Mouse (Mus musculus) embryonic stem cell, embryonic (primary cell): ENCODE measurements at regions not wholly inside any gene's neighbourhood (a gene's known extent, or its start where the extent isn't known, plus 50 kb on each side); places are given as distances from the start of the nearest gene placed in this dataset.
"Not testable (repeated sequence)": the region's sequence is repeated elsewhere in the genome, so short reads cannot be mapped to it uniquely, and the experiment has no call there.

Source experiments
- CTCF ChIA-PET, 4 experiments: fragments of 300-600 bp in 2 of 4; fragments of 350-600 bp in 2 of 4; sonication (Branson Sonifier 250); formaldehyde crosslinking; loops; one replicate each; lab custom pipeline; 2022; ENCODE audit warnings: inconsistent platforms in 2 of 4; lab: Charles Lee
- POLR2A ChIA-PET, 4 experiments: fragments of 300-600 bp in 2 of 4; fragments of 350-600 bp in 2 of 4; sonication (Branson Sonifier 250); formaldehyde crosslinking; loops; one replicate each; lab custom pipeline; 2022; ENCODE audit warnings: antibody characterized with exemption in 4 of 4, inconsistent platforms in 1 of 4; lab: Charles Lee

GRCm38 (mm10) chr7:137618406-137619133, 181.2 kb downstream of the Glrx3 start:
- POLR2A ChIA-PET = no interaction called here
- CTCF ChIA-PET = no interaction called here

- ChIA-PET CTCF (interaction anchor here in 1 of 4 experiments (0.6 kb wide), 1 partner anchor 1557 kb away, joined by 3 read pairs; no protein-coding TSS in a partner anchor), POLR2A (no interaction called here)
These were observed 181.9 kb downstream of the Glrx3 start for GRCm38 (mm10) chr7:137619286-137619789.

- POLR2A ChIA-PET = no interaction called here
- CTCF ChIA-PET = no interaction called here
These were observed 190.9 kb downstream of the Glrx3 start for GRCm38 (mm10) chr7:137628266-137628665.

DNA sequence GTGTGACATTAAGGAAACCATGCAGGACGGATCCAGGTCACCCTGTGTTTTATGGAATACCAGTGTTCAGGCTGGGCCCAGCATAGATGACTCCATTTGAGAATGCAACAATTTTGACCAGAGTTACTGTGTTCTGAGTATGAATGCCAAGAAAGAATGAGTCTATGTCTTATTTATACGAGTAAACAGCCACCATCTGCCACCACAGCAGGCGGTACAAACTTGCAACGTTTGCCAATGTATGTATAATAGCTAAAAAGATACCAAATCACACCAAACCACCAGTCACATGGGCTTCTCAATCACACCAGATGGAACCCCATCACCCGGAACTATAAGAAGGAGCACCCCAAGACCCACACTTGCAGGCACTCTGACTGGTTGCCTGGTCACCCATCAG, 192.1 kb downstream of the Glrx3 start:
- CTCF ChIA-PET = no interaction called here

DNA sequence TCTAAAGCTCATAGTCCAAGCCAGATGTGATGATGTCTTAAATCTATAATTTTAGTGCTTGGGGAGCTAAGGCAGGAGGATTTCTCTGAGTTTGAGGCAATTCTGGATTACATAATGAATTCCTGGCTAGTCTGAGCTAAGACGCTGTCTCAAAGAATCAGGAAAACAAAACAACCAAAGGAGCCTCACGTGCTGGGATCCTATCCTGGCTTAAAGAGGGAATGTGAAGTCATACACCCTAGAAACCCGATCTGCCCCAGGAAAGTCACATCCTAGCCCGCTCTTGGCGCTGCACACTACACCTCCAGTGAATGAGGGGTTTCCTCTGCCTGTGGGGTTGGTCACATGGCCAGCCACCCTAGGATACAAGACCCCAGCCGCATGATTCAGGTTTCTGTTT, 211.2 kb downstream of the Glrx3 start:
- CTCF ChIA-PET = no interaction called here
- POLR2A ChIA-PET = no interaction called here

More for the DNA sequence above, 192.1 kb downstream of the Glrx3 start:
- POLR2A ChIA-PET = no interaction called here

DNA sequence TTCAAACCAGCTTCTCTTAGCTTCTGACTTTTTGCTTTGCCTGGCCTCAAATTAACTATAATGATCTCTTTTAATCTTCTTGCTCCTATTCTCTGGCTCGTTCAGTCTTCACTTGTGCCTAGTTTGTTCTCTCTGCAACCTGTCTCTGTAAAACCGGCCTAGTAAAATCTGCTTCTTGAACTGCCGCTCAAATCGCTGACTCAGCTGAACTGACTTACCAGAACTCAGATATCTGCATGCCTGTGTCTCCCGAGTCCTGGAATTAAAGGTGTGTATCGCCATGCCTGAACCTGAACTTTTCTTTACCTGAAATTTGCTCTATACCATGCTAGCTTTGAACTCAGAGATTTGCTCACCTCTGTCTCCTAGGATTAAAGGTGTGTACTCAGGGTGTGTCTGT, 212.2 kb downstream of the Glrx3 start:
- ChIA-PET CTCF (no interaction called here), POLR2A (interaction anchor here in 1 of 4 experiments (0.8 kb wide), 1 partner anchor 22 kb away, joined by 3 read pairs; no protein-coding TSS in a partner anchor)

- ChIA-PET CTCF (interaction anchor here in 1 of 4 experiments (1.5 kb wide), 1 partner anchor 51 kb away, joined by 4 read pairs; no protein-coding TSS in a partner anchor), POLR2A (no interaction called here)
These were observed 216.4 kb downstream of the Glrx3 start for GRCm38 (mm10) chr7:137653837-137654236.

GRCm38 (mm10) chr7:137667165-137667564, 229.8 kb downstream of the Glrx3 start:
- ChIA-PET CTCF (no interaction called here), POLR2A (no interaction called here)

GRCm38 (mm10) chr7:137671156-137671555, 233.7 kb downstream of the Glrx3 start:
- ChIA-PET CTCF (no interaction called here), POLR2A (interaction anchor here in 1 of 4 experiments (0.9 kb wide), 1 partner anchor 22 kb away, joined by 3 read pairs; no protein-coding TSS in a partner anchor)

GRCm38 (mm10) chr7:137674596-137674995, 237.2 kb downstream of the Glrx3 start:
- POLR2A ChIA-PET = no interaction called here
- CTCF ChIA-PET = no interaction called here

DNA sequence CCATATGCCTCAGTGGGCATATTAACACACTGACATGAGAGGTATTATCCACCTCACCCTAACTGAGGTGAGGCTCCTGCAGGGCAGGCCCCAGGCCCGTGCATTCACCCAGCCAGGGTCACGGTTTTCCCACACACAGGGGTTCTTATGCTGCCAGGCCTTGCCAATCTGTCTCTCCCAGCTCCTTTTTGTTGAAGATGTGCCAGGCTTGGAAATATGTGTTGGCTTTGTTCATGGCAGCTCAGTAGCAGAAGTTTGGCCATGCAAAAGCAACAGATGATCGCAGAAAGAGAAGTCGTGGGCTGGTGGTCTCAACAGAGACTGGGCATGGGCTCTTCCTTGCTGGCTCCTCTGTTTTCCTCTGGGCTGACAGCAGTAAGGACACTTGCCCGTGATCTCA, 238.0 kb downstream of the Glrx3 start:
- CTCF ChIA-PET = no interaction called here
- POLR2A ChIA-PET = no interaction called here

DNA sequence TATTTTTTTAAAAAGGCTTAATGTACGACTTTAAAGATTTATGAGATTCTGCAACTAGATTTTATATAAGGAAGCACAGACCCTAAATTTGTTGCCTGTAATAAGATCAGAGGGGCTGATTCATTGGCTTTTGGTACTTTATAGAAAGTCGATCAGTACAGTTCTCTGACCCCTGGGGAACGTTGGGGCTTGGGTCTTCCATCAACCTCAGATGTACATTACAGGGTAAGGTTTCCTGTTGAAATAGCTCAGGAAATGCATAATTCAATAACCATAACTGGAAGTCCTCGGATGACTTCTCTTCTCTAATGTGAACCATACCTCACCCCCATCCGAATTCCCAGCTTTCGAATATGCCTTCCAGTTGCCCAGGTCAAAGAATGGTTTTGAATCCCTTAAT, 247.4 kb downstream of the Glrx3 start:
- CTCF ChIA-PET = no interaction called here
- POLR2A ChIA-PET = no interaction called here

- POLR2A ChIA-PET = no interaction called here
- CTCF ChIA-PET = no interaction called here
These were observed 247.9 kb downstream of the Glrx3 start for GRCm38 (mm10) chr7:137685320-137685719.

DNA sequence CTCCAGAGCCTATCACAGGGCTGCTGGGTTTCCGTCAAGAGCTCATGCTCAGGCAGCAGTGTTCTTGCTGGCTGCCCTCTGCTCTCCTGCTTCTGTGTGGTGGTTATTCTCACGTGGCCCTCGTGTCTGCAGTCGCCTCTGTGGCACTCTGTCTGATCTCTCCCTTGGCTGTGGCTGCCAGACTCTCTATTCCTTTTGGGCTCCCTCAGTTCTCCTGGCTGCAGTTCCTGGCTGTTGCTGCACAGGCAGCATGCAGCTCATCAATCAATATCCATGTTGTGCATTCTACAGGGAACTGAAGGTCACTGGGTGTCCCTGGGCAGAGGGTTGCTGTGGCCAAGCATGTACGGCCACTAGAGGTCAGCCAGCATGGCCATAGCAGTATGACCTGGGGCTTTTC, 259.4 kb downstream of the Glrx3 start:
- ChIA-PET CTCF (no interaction called here), POLR2A (no interaction called here)

DNA sequence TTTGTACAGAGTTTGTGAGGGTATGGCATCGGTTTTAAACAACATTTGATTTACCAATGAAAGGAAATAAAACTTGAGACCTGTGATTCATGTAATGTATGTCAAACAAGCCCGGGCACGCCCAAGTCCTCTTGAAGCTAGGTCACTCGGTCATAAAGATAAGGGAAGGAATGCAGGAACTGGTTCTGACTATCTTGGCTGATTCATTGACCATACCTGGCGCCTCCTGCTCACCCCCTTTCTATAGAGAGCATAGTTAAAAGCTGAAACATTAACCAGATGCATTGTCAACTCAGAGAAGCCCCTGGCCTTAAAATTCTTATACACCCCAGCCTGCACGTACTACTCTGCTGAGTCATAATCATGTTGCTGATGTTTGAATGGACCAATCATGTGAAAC, 261.1 kb downstream of the Glrx3 start:
- CTCF ChIA-PET, POLR2A ChIA-PET: not testable (repeated sequence)

DNA sequence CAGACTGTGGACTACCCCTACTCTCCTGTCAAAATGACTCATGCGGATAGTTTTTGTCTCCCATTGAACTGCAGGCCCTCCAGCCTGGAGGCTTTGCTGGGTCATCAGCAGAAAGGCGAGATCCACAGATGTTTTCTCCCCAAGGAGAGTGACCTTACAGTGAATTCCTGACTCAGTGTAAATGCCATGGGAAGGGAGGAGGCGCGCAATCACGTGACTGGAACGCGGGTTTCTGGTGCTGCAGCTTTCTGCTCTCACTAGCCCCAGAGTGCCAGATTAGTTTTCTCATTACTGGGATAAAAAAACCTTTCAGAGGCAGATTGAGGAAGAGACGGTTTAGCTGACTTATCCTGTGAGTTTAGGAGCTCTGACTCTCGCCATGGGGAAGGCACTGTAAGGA, 275.4 kb downstream of the Glrx3 start:
- ChIA-PET CTCF (no interaction called here), POLR2A (no interaction called here)

GRCm38 (mm10) chr7:137713856-137714255, 276.4 kb downstream of the Glrx3 start:
- ChIA-PET CTCF (interaction anchor here in 1 of 4 experiments (1.0 kb wide), 1 partner anchor 1021 kb away, joined by 3 read pairs; no protein-coding TSS in a partner anchor), POLR2A (no interaction called here)

DNA sequence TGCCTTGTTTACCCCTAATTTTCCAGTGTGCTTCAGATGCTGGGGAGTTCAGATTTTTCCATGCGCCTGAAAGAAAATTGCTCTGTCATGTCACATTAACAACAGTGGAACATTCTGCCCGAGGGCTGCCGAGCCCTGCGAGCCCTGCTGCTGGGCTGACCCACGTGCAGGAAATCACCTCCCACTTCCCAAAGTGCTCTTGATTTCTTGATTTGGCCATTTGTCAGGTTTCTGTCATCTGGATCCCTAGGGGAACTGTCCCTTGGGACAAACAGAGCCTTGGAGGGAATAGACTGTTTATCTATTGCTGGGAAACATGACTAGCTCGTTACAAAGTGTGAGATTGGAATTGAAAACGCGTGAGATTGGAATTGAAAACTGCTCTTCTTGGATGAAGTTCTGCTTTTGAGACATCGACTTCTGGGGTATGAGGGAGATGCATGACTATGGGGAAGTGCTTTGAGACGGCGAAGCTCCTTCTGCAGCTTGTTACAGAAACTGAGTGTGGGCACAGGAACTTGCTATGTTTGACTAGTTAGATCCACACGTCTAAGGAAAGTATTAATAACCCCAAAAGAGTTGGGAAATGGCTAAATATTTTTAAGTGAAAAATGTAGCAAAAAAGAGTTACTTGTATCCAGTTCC, 277.0 kb downstream of the Glrx3 start:
- POLR2A ChIA-PET = no interaction called here
- CTCF ChIA-PET = interaction anchor here in 1 of 4 experiments (1.0 kb wide), 1 partner anchor 1020 kb away, joined by 3 read pairs; no protein-coding TSS in a partner anchor

- POLR2A ChIA-PET = no interaction called here
- CTCF ChIA-PET = no interaction called here
These were observed 277.9 kb downstream of the Glrx3 start for GRCm38 (mm10) chr7:137715126-137715900.
